Mouse (Mus musculus) adrenal gland, postnatal 4 days (tissue): Measurements from ENCODE around the gene Mplkip. TPM values are rescaled to one million over a fixed set of nuclear protein-coding genes. Genes with fewer than 3 reads are reported as not detected.
A peak's percentile ranks its signal among the peaks of the same experiment; 100 is the strongest.

Experiments
- DNase-seq, 2 experiments: peaks; one replicate each; pipeline ENCODE4 v3.0.0; 2021 to 2022; ENCODE audit warnings: low spot score in 2 of 2, mixed read lengths in 2 of 2
- long read RNA-seq, 2 experiments: library from polyadenylated mRNA; stranded (forward); transcript quantifications; one replicate each; pipeline ENCODE4 v2.0.0; 2021
- total RNA-seq, 2 experiments: library from RNA; stranded (reverse); gene quantifications; 2 replicates each; pipeline ENCODE4 v1.2.3; 2021

Gene Mplkip
- 10 to 100 TPM; 24.3 to 27.5 TPM for total RNA-seq
- long read RNA-seq, experiment 1, full-length matches to known transcripts: 29 of 29 reads
- long read RNA-seq, experiment 1, partial matches to known transcripts: 0 of 29 reads
- long read RNA-seq, experiment 1, other reads (novel, unspliced or antisense): 0 of 29 reads
- long read RNA-seq, experiment 2, full-length matches to known transcripts: 26 of 26 reads
- long read RNA-seq, experiment 2, partial matches to known transcripts: 0 of 26 reads
- long read RNA-seq, experiment 2, other reads (novel, unspliced or antisense): 0 of 26 reads

- peak; percentile 99 to 100 for DNase-seq
Observed at GRCm38 (mm10) chr13:17694911-17695699, at the start of gene Mplkip, which contains the start of gene Sugct. Gene Mplkip (plus strand): TSS chr13:17695192. Gene Sugct (minus strand): TSS chr13:17695553.

DNA sequence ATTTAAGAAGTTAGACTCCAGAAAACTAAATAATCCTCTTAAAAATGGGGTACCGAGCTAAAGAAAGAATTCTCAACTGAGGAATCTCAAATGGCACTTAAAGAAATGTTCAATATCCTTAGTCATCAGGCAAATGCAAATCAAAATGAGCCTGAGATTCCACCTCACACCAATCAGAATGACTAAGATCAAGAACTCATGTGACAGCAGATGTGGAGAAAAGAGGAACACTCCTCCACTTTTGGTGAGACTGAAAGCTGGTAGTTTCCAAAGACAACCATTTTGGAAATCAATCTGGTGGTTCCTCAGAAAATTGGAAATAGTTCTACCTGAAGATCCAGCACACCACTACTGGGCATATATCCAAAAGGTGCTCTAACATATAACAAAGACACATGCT lies 27.6 kb upstream of the Mplkip start:
- DNase-seq: no peak

- DNase-seq: no peak
Observed at GRCm38 (mm10) chr13:17671122-17671521, 23.9 kb upstream of the Mplkip start.

DNA sequence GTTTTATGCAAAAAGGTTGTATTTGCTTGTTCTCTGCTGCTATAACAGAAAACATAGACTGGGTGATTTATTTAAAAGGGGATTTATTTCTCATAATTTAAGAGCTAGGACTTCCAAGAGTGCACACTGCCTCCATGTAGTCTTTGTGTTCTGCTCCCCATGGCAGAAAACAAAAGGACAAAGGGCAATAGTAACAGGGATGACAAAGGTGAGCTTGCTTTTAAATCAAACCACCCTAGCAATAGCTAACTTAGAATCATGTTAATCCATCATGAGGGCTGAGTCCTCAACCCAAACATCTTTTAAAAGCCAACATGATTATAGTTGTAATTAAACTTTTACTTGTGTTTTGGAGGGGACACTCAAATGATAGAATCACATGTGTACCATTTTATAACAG lies 5.5 kb upstream of the Mplkip start:
- DNase-seq: no peak

DNA sequence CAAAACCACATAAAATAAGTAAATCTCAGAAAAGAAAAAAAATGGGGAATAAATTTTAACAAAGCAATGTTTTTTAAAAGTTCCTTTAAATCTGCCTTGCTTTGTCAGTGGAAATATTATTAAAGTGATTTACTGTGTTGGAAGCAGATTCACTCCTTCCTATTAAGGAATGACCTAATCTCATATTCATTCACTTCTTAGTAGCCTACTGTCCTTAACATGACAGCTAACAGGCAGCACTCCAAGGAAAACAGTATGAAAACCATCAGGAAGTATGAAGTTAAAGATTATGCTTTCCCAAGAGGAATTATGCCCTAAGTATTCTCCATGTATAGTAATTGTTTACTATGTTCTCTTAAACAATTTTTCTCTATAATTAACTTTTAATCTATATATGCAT lies 4.3 kb upstream of the Mplkip start:
- DNase-seq: no peak

- no peak for DNase-seq
Observed at GRCm38 (mm10) chr13:17691436-17691835, 3.6 kb upstream of the Mplkip start.

DNA sequence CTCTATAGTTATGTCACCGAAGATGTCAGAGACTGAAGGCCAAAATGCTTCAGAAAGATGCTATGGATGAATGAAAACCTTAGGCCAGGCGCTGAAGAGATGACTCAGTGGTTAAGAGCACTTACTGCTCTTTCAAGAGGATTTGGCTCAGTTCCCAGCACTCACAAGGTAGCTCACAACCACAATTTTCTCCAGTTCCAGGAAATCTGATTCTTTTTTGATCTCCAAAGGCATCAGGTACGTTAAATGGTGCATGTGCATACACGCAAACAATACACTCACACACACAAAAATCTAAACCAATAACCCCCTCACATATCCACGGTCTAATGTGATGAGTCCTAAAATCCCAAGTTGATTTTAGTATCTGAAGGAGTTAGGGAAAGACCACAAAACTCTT lies 1.2 kb upstream of the Mplkip start:
- no peak for DNase-seq

DNA sequence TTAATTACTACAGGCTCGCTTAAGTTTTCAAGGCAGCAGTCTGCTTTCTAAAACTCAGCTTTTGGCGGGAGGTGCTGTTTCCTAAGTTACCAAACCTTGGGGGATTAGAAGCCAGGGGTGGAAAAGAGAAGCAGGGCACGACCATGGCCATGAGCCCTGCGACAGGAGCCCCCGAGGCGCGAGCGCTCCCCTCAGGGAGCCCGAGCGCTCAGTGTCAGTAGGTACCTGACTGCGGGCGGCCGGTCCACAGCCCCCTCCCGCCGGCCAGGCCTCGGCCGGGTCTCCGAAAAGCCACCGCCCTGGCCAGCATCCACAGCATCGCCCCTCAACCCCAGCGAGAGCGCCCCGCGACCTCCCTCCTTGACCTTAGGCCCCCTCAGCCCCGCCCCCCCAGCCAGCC lies 578 bp upstream of the Mplkip start:
- no peak for DNase-seq

DNA sequence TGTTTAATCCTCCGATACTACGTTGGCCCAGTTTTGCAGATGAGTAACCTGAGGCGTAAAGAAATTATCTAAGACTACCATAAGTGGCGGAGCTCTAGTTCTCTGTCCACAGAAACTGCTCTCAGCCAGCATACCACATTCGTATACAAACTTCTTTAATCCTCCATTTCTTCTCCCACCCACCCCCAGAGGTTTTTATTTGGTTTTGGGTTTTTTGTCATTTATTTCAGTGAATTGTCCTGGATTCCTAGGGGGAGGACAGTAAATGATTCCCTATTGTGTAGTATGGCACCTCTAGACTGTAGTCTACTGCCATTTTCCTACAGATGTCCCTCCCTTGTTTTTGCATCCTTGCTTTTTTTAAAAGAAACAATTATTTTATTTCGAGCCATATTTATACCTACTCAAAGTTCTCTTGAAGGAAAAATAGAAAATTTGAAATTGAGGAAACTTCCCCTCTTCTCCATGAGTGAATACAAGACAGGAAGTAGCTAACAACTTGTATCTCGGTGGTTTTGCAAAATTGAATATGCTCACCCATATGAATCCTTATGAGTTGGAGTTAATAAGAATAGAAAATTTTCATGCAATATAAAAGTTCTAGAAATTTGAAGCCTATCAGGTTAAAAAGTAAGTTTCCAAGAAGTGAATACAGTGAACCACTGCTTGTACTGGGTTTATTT lies 1.0 kb downstream of the Mplkip start:
- no peak for DNase-seq

GRCm38 (mm10) chr13:17700090-17700715 lies 5.2 kb downstream of the Mplkip start:
- DNase-seq: no peak

DNA sequence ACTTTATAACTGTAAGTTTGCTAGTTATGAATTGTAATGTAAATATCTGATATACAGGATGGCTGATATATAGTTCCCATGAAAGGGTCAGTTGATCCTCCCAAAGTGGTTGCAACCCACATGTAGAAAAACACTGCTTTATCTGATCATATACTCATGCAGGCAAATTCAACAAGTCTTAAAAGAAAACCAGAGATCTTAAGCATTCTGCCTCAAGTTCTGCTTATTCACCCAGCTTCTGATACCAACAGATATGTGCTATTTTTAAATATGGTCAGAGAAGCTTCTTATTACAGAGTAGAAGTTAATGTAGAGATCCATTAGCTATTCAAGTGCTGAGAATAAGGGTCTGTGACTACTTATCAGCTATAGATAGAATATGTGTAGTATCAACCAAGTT lies 6.3 kb downstream of the Mplkip start:
- DNase-seq: no peak

GRCm38 (mm10) chr13:17702311-17702710 lies 7.3 kb downstream of the Mplkip start:
- DNase-seq: no peak

- no peak for DNase-seq
Observed at GRCm38 (mm10) chr13:17705188-17705826, 10.3 kb downstream of the Mplkip start.

DNA sequence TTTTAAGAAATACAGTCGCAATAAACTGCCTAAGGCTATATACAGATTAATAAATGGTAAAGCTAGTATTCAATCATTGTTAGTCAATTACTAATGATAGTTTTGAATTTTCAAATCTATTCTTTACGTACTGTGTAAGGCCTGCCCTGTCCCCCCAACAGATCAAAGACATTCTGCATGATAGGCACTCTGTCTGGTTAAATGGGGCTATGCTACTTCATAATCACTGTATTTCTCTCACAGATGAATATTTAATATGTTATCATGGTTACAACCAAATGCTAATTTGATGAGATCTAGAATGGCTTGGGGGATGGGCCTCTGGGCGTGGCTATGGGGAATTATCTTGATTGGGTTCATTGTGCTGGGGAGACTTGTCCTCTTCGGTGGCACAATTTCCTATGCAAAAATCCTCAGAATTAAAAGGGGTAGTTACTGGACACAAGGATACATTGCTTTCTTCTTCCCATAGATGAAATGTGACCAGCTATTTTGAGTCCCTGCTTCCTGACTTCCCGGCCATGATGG lies 13.9 kb downstream of the Mplkip start:
- no peak for DNase-seq

- DNase-seq: no peak
Observed at GRCm38 (mm10) chr13:17717357-17717756, 22.4 kb downstream of the Mplkip start.

GRCm38 (mm10) chr13:17727922-17728321 lies 32.9 kb downstream of the Mplkip start:
- no peak for DNase-seq

DNA sequence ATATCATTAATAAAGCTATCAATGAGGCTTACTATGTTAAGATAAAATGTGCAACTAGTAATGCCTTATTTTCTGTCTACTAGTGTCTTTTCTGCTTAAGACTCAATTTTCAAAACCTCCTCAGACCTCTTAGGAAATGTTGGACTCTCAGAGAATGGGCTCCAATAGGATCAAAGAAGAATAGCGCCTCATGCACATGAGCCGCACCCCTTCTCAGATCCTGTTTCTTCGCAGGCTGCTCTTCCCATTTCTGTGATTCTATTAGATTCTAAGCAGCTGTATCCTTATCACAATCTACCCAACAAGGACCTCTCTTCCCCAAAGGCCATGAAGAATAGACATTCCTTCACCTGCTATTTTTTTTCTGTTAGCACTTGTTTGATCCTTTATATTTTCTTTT lies 33.8 kb downstream of the Mplkip start:
- no peak for DNase-seq
